Mouse (Mus musculus): ENCODE measurements around the gene Myb. TPM values are rescaled to one million over a fixed set of nuclear protein-coding genes. Genes with fewer than 3 reads are reported as not detected.

Gene Myb
- 6.8 and 8.6 TPM in 2 replicates for polyA plus RNA-seq (2012; rRNA removed; ENCODE audit: low replicate concordance)

GRCm38 (mm10) chr10:21160537-21161358, at the start of gene Myb:
Gene Myb (minus strand): TSS chr10:21160984.

Other genes with a start within 250 kb of the Myb start
- 1.4 and 2.3 TPM in 2 replicates for gene Ahi1, start 208.4 kb downstream of the Myb start, polyA plus RNA-seq (2012; rRNA removed; ENCODE audit: low replicate concordance)
- 9.6 and 11.2 TPM in 2 replicates for gene Hbs1l, start 135.0 kb upstream of the Myb start, polyA plus RNA-seq (2012; rRNA removed; ENCODE audit: low replicate concordance)
- gene Aldh8a1, start 216.3 kb upstream of the Myb start, polyA plus RNA-seq (2012; rRNA removed; ENCODE audit: low replicate concordance): 0.14 and 1.1 TPM in 2 replicates

Measured in mammary gland, adult 2 months (tissue).